Mouse (Mus musculus): ENCODE measurements around the gene Dexi.

GRCm38 (mm10) chr16:10453872-10454582, 88.8 kb downstream of the Dexi start:
- TF ChIP-seq TCF12 (IDR thresholded peaks at IDR 0.05; ENCODE audit: insufficient read depth, poor library complexity, severe bottlenecking) (no peak), REST (IDR thresholded peaks at IDR 0.05; ENCODE audit: insufficient read depth, insufficient read length) (no peak), MYOD1 (IDR thresholded peaks at IDR 0.05; ENCODE audit: control insufficient read depth in 1 of 3, insufficient read length in 2 of 3, low read depth in 2 of 3) (no peak), MAX (IDR thresholded peaks at IDR 0.05; ENCODE audit: low read depth) (no peak), POLR2A (IDR thresholded peaks at IDR 0.05; ENCODE audit: insufficient read length, low read depth) (no peak), CEBPB (IDR thresholded peaks at IDR 0.05; ENCODE audit: insufficient read depth, poor library complexity, severe bottlenecking) (no peak), TCF3 (IDR thresholded peaks at IDR 0.05; ENCODE audit: insufficient read length, low read depth) (no peak), USF1 (IDR thresholded peaks at IDR 0.05; ENCODE audit: low read depth) (no peak), POLR2AphosphoS2 (IDR thresholded peaks at IDR 0.05; ENCODE audit: insufficient read length, low read depth) (no peak)

All from myocyte (in vitro differentiated cells).